Mouse (Mus musculus): ENCODE results near the gene Hsd17b1. TPM values are rescaled to one million over a fixed set of nuclear protein-coding genes. Genes with fewer than 3 reads are reported as not detected.

Hsd17b1 gene
- polyA plus RNA-seq, 2 experiments, result 0.23 TPM; not detected in 1

GRCm38 (mm10) chr11:101109351-101109750 lies 31.1 kb downstream of the Hsd17b1 start:
- H3K27ac ChIP-seq (replicated peaks; ENCODE audit: low read depth, low read length), result no peak overlapping the region
- H3K36me3 ChIP-seq (ENCODE audit: control insufficient read depth, insufficient read depth, low read length), result peaks cover 17% of the 10 kb centered on the region
- ATAC-seq (ENCODE audit: low FRiP score, low read depth), result no peak
- no peak overlapping the region for H3K9ac ChIP-seq (ENCODE audit: low read depth, low read length, severe bottlenecking)
- H3K4me1 ChIP-seq (ENCODE audit: control insufficient read depth, insufficient read depth, low read length), result no peaks in the 10 kb centered on the region
- WGBS, result 82% methylated on average over 4 of the region's 4 CpGs
- H3K9me3 ChIP-seq (ENCODE audit: control insufficient read depth, low read length), result no peaks in the 10 kb centered on the region
- H3K4me2 ChIP-seq (replicated peaks; ENCODE audit: low read depth, low read length, severe bottlenecking), result no peak overlapping the region
- no peaks in the 10 kb centered on the region for H3K27me3 ChIP-seq (ENCODE audit: control insufficient read depth, insufficient read depth, low read length)
- no peak for TF ChIP-seq POLR2A (IDR thresholded peaks at IDR 0.05; ENCODE audit: borderline replicate concordance, extremely low read depth, insufficient read depth, insufficient read length)
- H3K4me3 ChIP-seq (replicated peaks; ENCODE audit: low read length), result no peak overlapping the region
- DNase-seq (ENCODE audit: low spot score), result no peak

- no peak for ATAC-seq (ENCODE audit: low FRiP score, low read depth)
- no peak overlapping the region for H3K4me3 ChIP-seq (replicated peaks; ENCODE audit: low read length)
- peaks cover 7% of the 10 kb centered on the region for H3K36me3 ChIP-seq (ENCODE audit: control insufficient read depth, insufficient read depth, low read length)
- TF ChIP-seq POLR2A (IDR thresholded peaks at IDR 0.05; ENCODE audit: borderline replicate concordance, extremely low read depth, insufficient read depth, insufficient read length), result no peak
- H3K27ac ChIP-seq (replicated peaks; ENCODE audit: low read depth, low read length), result no peak overlapping the region
- no peak overlapping the region for H3K9ac ChIP-seq (ENCODE audit: low read depth, low read length, severe bottlenecking)
- no peaks in the 10 kb centered on the region for H3K4me1 ChIP-seq (ENCODE audit: control insufficient read depth, insufficient read depth, low read length)
- no peak for DNase-seq (ENCODE audit: low spot score)
- no peak overlapping the region for H3K4me2 ChIP-seq (replicated peaks; ENCODE audit: low read depth, low read length, severe bottlenecking)
- H3K9me3 ChIP-seq (ENCODE audit: control insufficient read depth, low read length), result no peaks in the 10 kb centered on the region
- no peaks in the 10 kb centered on the region for H3K27me3 ChIP-seq (ENCODE audit: control insufficient read depth, insufficient read depth, low read length)
- WGBS, result 49% methylated on average over 5 of the region's 5 CpGs
Measured at GRCm38 (mm10) chr11:101110708-101111107, 32.5 kb downstream of the Hsd17b1 start.

GRCm38 (mm10) chr11:101111178-101111577 lies 33.0 kb downstream of the Hsd17b1 start:
- DNase-seq (ENCODE audit: low spot score), result no peak
- ATAC-seq (ENCODE audit: low FRiP score, low read depth), result no peak
- Histone ChIP-seq H3K4me3 (replicated peaks; ENCODE audit: low read length) (no peak overlapping the region), H3K9me3 (ENCODE audit: control insufficient read depth, low read length) (no peaks in the 10 kb centered on the region), H3K27me3 (ENCODE audit: control insufficient read depth, insufficient read depth, low read length) (no peaks in the 10 kb centered on the region), H3K4me2 (replicated peaks; ENCODE audit: low read depth, low read length, severe bottlenecking) (no peak overlapping the region), H3K9ac (ENCODE audit: low read depth, low read length, severe bottlenecking) (no peak overlapping the region), H3K27ac (replicated peaks; ENCODE audit: low read depth, low read length) (no peak overlapping the region), H3K36me3 (ENCODE audit: control insufficient read depth, insufficient read depth, low read length) (peaks cover 3% of the 10 kb centered on the region; the same call in 1 of the 2 replicates), H3K4me1 (ENCODE audit: control insufficient read depth, insufficient read depth, low read length) (no peaks in the 10 kb centered on the region)
- 88% methylated on average over 4 of the region's 4 CpGs for WGBS
- no peak for TF ChIP-seq POLR2A (IDR thresholded peaks at IDR 0.05; ENCODE audit: borderline replicate concordance, extremely low read depth, insufficient read depth, insufficient read length)

GRCm38 (mm10) chr11:101112186-101112585 lies 34.0 kb downstream of the Hsd17b1 start:
- Histone ChIP-seq H3K27ac (replicated peaks; ENCODE audit: low read depth, low read length) (no peak overlapping the region), H3K36me3 (ENCODE audit: control insufficient read depth, insufficient read depth, low read length) (peaks cover 9% of the 10 kb centered on the region; the same call in 1 of the 2 replicates), H3K27me3 (ENCODE audit: control insufficient read depth, insufficient read depth, low read length) (no peaks in the 10 kb centered on the region), H3K4me2 (replicated peaks; ENCODE audit: low read depth, low read length, severe bottlenecking) (no peak overlapping the region), H3K4me3 (replicated peaks; ENCODE audit: low read length) (no peak overlapping the region), H3K9me3 (ENCODE audit: control insufficient read depth, low read length) (no peaks in the 10 kb centered on the region), H3K9ac (ENCODE audit: low read depth, low read length, severe bottlenecking) (no peak overlapping the region), H3K4me1 (ENCODE audit: control insufficient read depth, insufficient read depth, low read length) (no peaks in the 10 kb centered on the region)
- no peak for TF ChIP-seq POLR2A (IDR thresholded peaks at IDR 0.05; ENCODE audit: borderline replicate concordance, extremely low read depth, insufficient read depth, insufficient read length)
- WGBS, result 85% methylated on average over 3 of the region's 3 CpGs
- DNase-seq (ENCODE audit: low spot score) (no peak), ATAC-seq (ENCODE audit: low FRiP score, low read depth) (no peak)

GRCm38 (mm10) chr11:101115564-101115963 lies 37.4 kb downstream of the Hsd17b1 start:
- ATAC-seq (ENCODE audit: low FRiP score, low read depth) (no peak), DNase-seq (ENCODE audit: low spot score) (no peak)
- Histone ChIP-seq H3K9me3 (ENCODE audit: control insufficient read depth, low read length) (no peaks in the 10 kb centered on the region), H3K36me3 (ENCODE audit: control insufficient read depth, insufficient read depth, low read length) (peaks cover 9% of the 10 kb centered on the region; the same call in 1 of the 2 replicates), H3K4me1 (ENCODE audit: control insufficient read depth, insufficient read depth, low read length) (peaks cover 12% of the 10 kb centered on the region), H3K27ac (replicated peaks; ENCODE audit: low read depth, low read length) (no peak overlapping the region), H3K9ac (ENCODE audit: low read depth, low read length, severe bottlenecking) (no peak overlapping the region), H3K27me3 (ENCODE audit: control insufficient read depth, insufficient read depth, low read length) (no peaks in the 10 kb centered on the region), H3K4me3 (replicated peaks; ENCODE audit: low read length) (no peak overlapping the region), H3K4me2 (replicated peaks; ENCODE audit: low read depth, low read length, severe bottlenecking) (no peak overlapping the region)
- WGBS, result 78% methylated on average over 2 of the region's 2 CpGs
- no peak for TF ChIP-seq POLR2A (IDR thresholded peaks at IDR 0.05; ENCODE audit: borderline replicate concordance, extremely low read depth, insufficient read depth, insufficient read length)

GRCm38 (mm10) chr11:101118105-101118504 lies 39.9 kb downstream of the Hsd17b1 start:
- ATAC-seq (ENCODE audit: low FRiP score, low read depth), result no peak
- 52% methylated on average over 4 of the region's 4 CpGs for WGBS
- TF ChIP-seq POLR2A (IDR thresholded peaks at IDR 0.05; ENCODE audit: borderline replicate concordance, extremely low read depth, insufficient read depth, insufficient read length), result no peak
- Histone ChIP-seq H3K27me3 (ENCODE audit: control insufficient read depth, insufficient read depth, low read length) (no peaks in the 10 kb centered on the region), H3K36me3 (ENCODE audit: control insufficient read depth, insufficient read depth, low read length) (peaks cover 12% of the 10 kb centered on the region; the same call in 1 of the 2 replicates), H3K27ac (replicated peaks; ENCODE audit: low read depth, low read length) (no peak overlapping the region), H3K9me3 (ENCODE audit: control insufficient read depth, low read length) (no peaks in the 10 kb centered on the region), H3K4me3 (replicated peaks; ENCODE audit: low read length) (peak overlapping the region; percentile 91; the same call in 1 of the 2 replicates), H3K4me2 (replicated peaks; ENCODE audit: low read depth, low read length, severe bottlenecking) (peak overlapping the region; percentile 88), H3K9ac (ENCODE audit: low read depth, low read length, severe bottlenecking) (no peak overlapping the region), H3K4me1 (ENCODE audit: control insufficient read depth, insufficient read depth, low read length) (peaks cover 18% of the 10 kb centered on the region)
- no peak for DNase-seq (ENCODE audit: low spot score)
